ENCODE assay signal across 10 mouse cellular contexts in the genomic region with DNA sequence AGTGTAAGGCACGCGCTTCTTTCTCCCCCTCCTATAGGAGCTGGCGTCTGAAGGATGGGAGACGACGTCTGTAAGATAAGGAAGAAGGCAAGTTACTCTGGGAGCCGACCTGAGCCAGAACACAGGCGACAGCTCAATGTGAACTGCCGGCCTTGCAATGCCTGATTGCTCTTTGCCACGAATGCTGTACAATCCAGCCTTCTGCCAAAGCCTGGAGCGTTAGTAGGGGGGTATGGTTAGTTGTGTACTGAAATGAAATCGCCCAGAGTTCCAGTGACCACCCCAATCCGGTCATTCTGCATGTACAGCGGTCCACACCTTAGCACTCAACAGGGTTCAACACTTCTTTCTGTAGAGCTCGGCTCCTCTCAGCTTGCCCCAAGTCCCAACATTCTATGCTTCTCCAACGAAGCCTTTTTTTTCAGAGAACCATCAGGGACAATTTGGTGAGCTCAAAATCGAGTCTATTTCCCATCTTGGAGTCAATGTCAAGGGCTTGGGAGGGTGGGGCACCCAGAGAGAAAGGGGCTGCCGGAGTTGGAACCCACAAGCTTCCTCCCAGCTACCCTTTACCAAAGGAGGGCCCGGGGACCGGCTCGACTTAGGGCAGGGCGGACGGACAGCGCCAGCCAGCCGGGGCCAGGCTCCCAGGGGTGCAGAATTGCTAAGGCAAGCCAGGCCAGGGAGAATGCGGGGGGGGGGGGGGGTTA. TPM values are rescaled to one million over a fixed set of nuclear protein-coding genes. Genes with fewer than 3 reads are reported as not detected.
DNase-seq lines count a peak whose midpoint lies in the region; ATAC-seq and TF ChIP-seq lines count a peak whose summit lies in the region.
"Had no signal": no experiment of that assay in that cellular context is flagged by ENCODE, and none has a peak within 500 bp of the region (broad histone marks: within the 10 kb centered on the region; RNA-seq: fewer than 3 reads in every experiment).

No protein-coding gene starts in this region.

- no peaks in the 10 kb centered on the region for H3K9me3 ChIP-seq in forebrain, embryonic 10.5 days
- no peaks in the 10 kb centered on the region for H3K9me3 ChIP-seq in forebrain, embryonic 16.5 days (ENCODE audit: control insufficient read depth, low read length)
- H3K9me3 ChIP-seq in kidney, embryonic 15.5 days (replicated peaks): no peaks in the 10 kb centered on the region
- no peaks in the 10 kb centered on the region for H3K9me3 ChIP-seq in limb, embryonic 15.5 days
- no peaks in the 10 kb centered on the region for H3K9me3 ChIP-seq in hindbrain, embryonic 13.5 days

- H3K27me3 ChIP-seq in forebrain, embryonic 10.5 days (ENCODE audit: poor library complexity, severe bottlenecking): peaks cover 100% of the 10 kb centered on the region
- peaks cover 72% of the 10 kb centered on the region for H3K27me3 ChIP-seq in forebrain, embryonic 16.5 days (replicated peaks; ENCODE audit: control insufficient read depth, insufficient read depth, low read length)
- peaks cover 90% of the 10 kb centered on the region for H3K27me3 ChIP-seq in kidney, embryonic 15.5 days
- H3K27me3 ChIP-seq in limb, embryonic 15.5 days: peaks cover 21% of the 10 kb centered on the region
- H3K27me3 ChIP-seq in hindbrain, embryonic 13.5 days: peaks cover 93% of the 10 kb centered on the region

- no peak for TF ChIP-seq CTCF in brain, embryonic 14.5 days (IDR thresholded peaks at IDR 0.05; ENCODE audit: borderline replicate concordance, extremely low read depth, insufficient read depth, insufficient read length)

- no peak overlapping the region for H3K27ac ChIP-seq in forebrain, embryonic 10.5 days
- H3K27ac ChIP-seq in forebrain, embryonic 16.5 days (ENCODE audit: low read length): no peak overlapping the region
- no peak overlapping the region for H3K27ac ChIP-seq in kidney, embryonic 15.5 days
- H3K27ac ChIP-seq in limb, embryonic 15.5 days: peak overlapping the region; percentile 90
- H3K27ac ChIP-seq in hindbrain, embryonic 13.5 days: no peak overlapping the region

- H3K4me2 ChIP-seq in forebrain, embryonic 16.5 days (ENCODE audit: low read length): no peak overlapping the region
- peak overlapping the region; percentile 74 for H3K4me2 ChIP-seq in kidney, embryonic 15.5 days
- peak overlapping the region; percentile 59 for H3K4me2 ChIP-seq in limb, embryonic 15.5 days
- H3K4me2 ChIP-seq in hindbrain, embryonic 13.5 days: no peak overlapping the region

- 1% methylated on average over 25 of the region's 25 CpGs for WGBS in forebrain, embryonic 10.5 days
- 1% methylated on average over 24 of the region's 25 CpGs for WGBS in forebrain, embryonic 16.5 days
- under 1% methylated on average over 24 of the region's 25 CpGs for WGBS in kidney, embryonic 15.5 days
- WGBS in limb, embryonic 15.5 days: 2% methylated on average over 25 of the region's 25 CpGs
- 1% methylated on average over 24 of the region's 25 CpGs for WGBS in hindbrain, embryonic 13.5 days

- peaks cover 11% of the 10 kb centered on the region for H3K4me1 ChIP-seq in forebrain, embryonic 10.5 days
- peaks cover 12% of the 10 kb centered on the region for H3K4me1 ChIP-seq in forebrain, embryonic 16.5 days (replicated peaks; ENCODE audit: control insufficient read depth, insufficient read depth, low read length)
- H3K4me1 ChIP-seq in kidney, embryonic 15.5 days: peaks cover 22% of the 10 kb centered on the region
- H3K4me1 ChIP-seq in limb, embryonic 15.5 days: peaks cover 19% of the 10 kb centered on the region
- H3K4me1 ChIP-seq in hindbrain, embryonic 13.5 days (replicated peaks): peaks cover 3% of the 10 kb centered on the region

- no peaks in the 10 kb centered on the region for H3K36me3 ChIP-seq in forebrain, embryonic 10.5 days (replicated peaks)
- H3K36me3 ChIP-seq in forebrain, embryonic 16.5 days (ENCODE audit: control insufficient read depth, insufficient read depth): no peaks in the 10 kb centered on the region
- H3K36me3 ChIP-seq in kidney, embryonic 15.5 days: no peaks in the 10 kb centered on the region
- H3K36me3 ChIP-seq in limb, embryonic 15.5 days: no peaks in the 10 kb centered on the region
- H3K36me3 ChIP-seq in hindbrain, embryonic 13.5 days: no peaks in the 10 kb centered on the region

- H3K4me3 ChIP-seq in forebrain, embryonic 10.5 days: no peak overlapping the region
- no peak overlapping the region for H3K4me3 ChIP-seq in forebrain, embryonic 16.5 days (replicated peaks; ENCODE audit: low read length)
- peak overlapping the region; percentile 46 for H3K4me3 ChIP-seq in kidney, embryonic 15.5 days (replicated peaks)
- peak overlapping the region; percentile 69 for H3K4me3 ChIP-seq in limb, embryonic 15.5 days
- H3K4me3 ChIP-seq in hindbrain, embryonic 13.5 days: no peak overlapping the region

- H3K9ac ChIP-seq in forebrain, embryonic 16.5 days (replicated peaks; ENCODE audit: low read depth, low read length): no peak overlapping the region
- H3K9ac ChIP-seq in kidney, embryonic 15.5 days: no peak overlapping the region
- H3K9ac ChIP-seq in limb, embryonic 15.5 days: peak overlapping the region; percentile 89
- no peak overlapping the region for H3K9ac ChIP-seq in hindbrain, embryonic 13.5 days
- H3K9ac ChIP-seq: liver, postnatal 0 days had no signal

- peak; percentile 58 for DNase-seq in forebrain, embryonic 10.5 days (ENCODE audit: extremely low spot score, low spot score)
- DNase-seq in kidney, adult 9 months: no peak
- peak; percentile 39 for DNase-seq in brain, embryonic 14.5 days (ENCODE audit: low read depth)
- no peak for DNase-seq in retina, embryonic 14.5 days (ENCODE audit: low spot score)
- DNase-seq: adrenal gland, postnatal 14 days; liver, postnatal 0 days had no signal

- no peak for TF ChIP-seq POLR2A in brain, embryonic 14.5 days (IDR thresholded peaks at IDR 0.05; ENCODE audit: borderline replicate concordance, extremely low read depth, insufficient read depth, insufficient read length, poor library complexity, severe bottlenecking)

- ATAC-seq in forebrain, embryonic 16.5 days: no peak
- 0 out of 2 replicates have a peak, but pooled peaks have one; percentile 28 for ATAC-seq in kidney, embryonic 15.5 days (replicated peaks; ENCODE audit: low FRiP score)
- no peak for ATAC-seq in limb, embryonic 15.5 days (ENCODE audit: insufficient number of reproducible peaks, low FRiP score, low TSS enrichment, low read depth)
- ATAC-seq in hindbrain, embryonic 13.5 days (ENCODE audit: low FRiP score): no peak
- ATAC-seq: liver, postnatal 0 days had no signal

RNA-seq across cellular contexts. Expression of gene Hoxa13, which starts 1.4 kb away (rescaled TPM):
- polyA plus RNA-seq in forebrain, embryonic 10.5 days (2016; fragmentation: Nextera tagmentation; extraction: Ambion mirVana): not detected in 2 replicates
- polyA plus RNA-seq in forebrain, embryonic 16.5 days (2015; fragmentation: Nextera tagmentation; extraction: Ambion mirVana): not detected in 2 replicates
- polyA plus RNA-seq in kidney, embryonic 15.5 days (2015; fragmentation: Nextera tagmentation; extraction: Ambion mirVana): 0.13 and 0.43 TPM in 2 replicates
- polyA plus RNA-seq in brain, embryonic 14.5 days (2012; rRNA removed): 0.10 TPM in 1 of 2 replicates, not detected in the other
- 11.0 and 17.4 TPM in 2 replicates for polyA plus RNA-seq in limb, embryonic 15.5 days (2015; fragmentation: Nextera tagmentation; extraction: Ambion mirVana)
- not detected in 2 replicates for polyA plus RNA-seq in hindbrain, embryonic 13.5 days (2015; fragmentation: Nextera tagmentation; extraction: Ambion mirVana)
- polyA plus RNA-seq: liver, postnatal 0 days had no signal

RNA-seq across cellular contexts. Expression of gene Hoxa11, which starts 13.6 kb away (rescaled TPM):
- not detected in 2 replicates for polyA plus RNA-seq in forebrain, embryonic 10.5 days (2016; fragmentation: Nextera tagmentation; extraction: Ambion mirVana)
- 0.14 TPM in 1 of 2 replicates, not detected in the other for polyA plus RNA-seq in forebrain, embryonic 16.5 days (2015; fragmentation: Nextera tagmentation; extraction: Ambion mirVana)
- 34.3 and 34.8 TPM in 2 replicates for polyA plus RNA-seq in kidney, embryonic 15.5 days (2015; fragmentation: Nextera tagmentation; extraction: Ambion mirVana)
- 0.04 TPM in 1 of 2 replicates, not detected in the other for polyA plus RNA-seq in brain, embryonic 14.5 days (2012; rRNA removed)
- polyA plus RNA-seq in limb, embryonic 15.5 days (2015; fragmentation: Nextera tagmentation; extraction: Ambion mirVana): 23.3 and 33.4 TPM in 2 replicates
- polyA plus RNA-seq in hindbrain, embryonic 13.5 days (2015; fragmentation: Nextera tagmentation; extraction: Ambion mirVana): not detected in 2 replicates
- polyA plus RNA-seq: liver, postnatal 0 days had no signal

RNA-seq across cellular contexts. Expression of gene Hoxa10, which starts 18.6 kb away (rescaled TPM):
- not detected in 2 replicates for polyA plus RNA-seq in forebrain, embryonic 10.5 days (2016; fragmentation: Nextera tagmentation; extraction: Ambion mirVana)
- 0.29 TPM in 1 of 2 replicates, not detected in the other for polyA plus RNA-seq in forebrain, embryonic 16.5 days (2015; fragmentation: Nextera tagmentation; extraction: Ambion mirVana)
- 157 and 172 TPM in 2 replicates for polyA plus RNA-seq in kidney, embryonic 15.5 days (2015; fragmentation: Nextera tagmentation; extraction: Ambion mirVana)
- polyA plus RNA-seq in brain, embryonic 14.5 days (2012; rRNA removed): 0.08 and 0.23 TPM in 2 replicates
- polyA plus RNA-seq in limb, embryonic 15.5 days (2015; fragmentation: Nextera tagmentation; extraction: Ambion mirVana): 86.8 and 108 TPM in 2 replicates
- polyA plus RNA-seq in hindbrain, embryonic 13.5 days (2015; fragmentation: Nextera tagmentation; extraction: Ambion mirVana): 0.22 TPM in 1 of 2 replicates, not detected in the other
- polyA plus RNA-seq: liver, postnatal 0 days had no signal

RNA-seq across cellular contexts. Expression of gene Hoxa9, which starts 28.3 kb away (rescaled TPM):
- not detected in 2 replicates for polyA plus RNA-seq in forebrain, embryonic 10.5 days (2016; fragmentation: Nextera tagmentation; extraction: Ambion mirVana)
- 0.30 TPM in 1 of 2 replicates, not detected in the other for polyA plus RNA-seq in forebrain, embryonic 16.5 days (2015; fragmentation: Nextera tagmentation; extraction: Ambion mirVana)
- polyA plus RNA-seq in kidney, embryonic 15.5 days (2015; fragmentation: Nextera tagmentation; extraction: Ambion mirVana): 53.4 and 65.1 TPM in 2 replicates
- 0.10 TPM in 1 of 2 replicates, not detected in the other for polyA plus RNA-seq in brain, embryonic 14.5 days (2012; rRNA removed)
- 30.8 and 34.0 TPM in 2 replicates for polyA plus RNA-seq in limb, embryonic 15.5 days (2015; fragmentation: Nextera tagmentation; extraction: Ambion mirVana)
- polyA plus RNA-seq in hindbrain, embryonic 13.5 days (2015; fragmentation: Nextera tagmentation; extraction: Ambion mirVana): 0.72 and 1.3 TPM in 2 replicates

RNA-seq across cellular contexts. Expression of gene Hoxa7, which starts 37.6 kb away (rescaled TPM):
- polyA plus RNA-seq in forebrain, embryonic 10.5 days (2016; fragmentation: Nextera tagmentation; extraction: Ambion mirVana): not detected in 2 replicates
- not detected in 2 replicates for polyA plus RNA-seq in forebrain, embryonic 16.5 days (2015; fragmentation: Nextera tagmentation; extraction: Ambion mirVana)
- 26.7 and 27.2 TPM in 2 replicates for polyA plus RNA-seq in kidney, embryonic 15.5 days (2015; fragmentation: Nextera tagmentation; extraction: Ambion mirVana)
- 0.05 and 0.10 TPM in 2 replicates for polyA plus RNA-seq in brain, embryonic 14.5 days (2012; rRNA removed)
- 12.0 and 12.9 TPM in 2 replicates for polyA plus RNA-seq in limb, embryonic 15.5 days (2015; fragmentation: Nextera tagmentation; extraction: Ambion mirVana)
- 7.4 and 14.9 TPM in 2 replicates for polyA plus RNA-seq in hindbrain, embryonic 13.5 days (2015; fragmentation: Nextera tagmentation; extraction: Ambion mirVana)

Comparison
In these comparisons a context has a peak if more than half of its experiments do, and no peak if none do; other contexts are left out.
1. DNase-seq: peak in forebrain, embryonic 10.5 days (single experiment) and brain, embryonic 14.5 days (single experiment); none in kidney, adult 9 months (single experiment) and retina, embryonic 14.5 days (single experiment).
2. H3K4me3 ChIP-seq: peak in kidney, embryonic 15.5 days (single experiment) and limb, embryonic 15.5 days (single experiment); none in forebrain, embryonic 10.5 days (single experiment), forebrain, embryonic 16.5 days (single experiment) and hindbrain, embryonic 13.5 days (single experiment).
3. H3K4me2 ChIP-seq: peak in kidney, embryonic 15.5 days (single experiment) and limb, embryonic 15.5 days (single experiment); none in forebrain, embryonic 16.5 days (single experiment) and hindbrain, embryonic 13.5 days (single experiment).
4. RNA of gene Hoxa11, which starts 13.6 kb away (polyA plus RNA-seq): 34.3 to 34.8 TPM in kidney, embryonic 15.5 days and 23.3 to 33.4 TPM in limb, embryonic 15.5 days; not detected in forebrain, embryonic 10.5 days, 0.14 TPM in forebrain, embryonic 16.5 days, 0.04 TPM in brain, embryonic 14.5 days and not detected in hindbrain, embryonic 13.5 days; every median in the first group is over 10 times any median in the second.
5. RNA of gene Hoxa10, which starts 18.6 kb away (polyA plus RNA-seq): 157 to 172 TPM in kidney, embryonic 15.5 days and 86.8 to 108 TPM in limb, embryonic 15.5 days; 0.22 TPM in hindbrain, embryonic 13.5 days, 0.08 to 0.23 TPM in brain, embryonic 14.5 days, not detected in forebrain, embryonic 10.5 days and 0.29 TPM in forebrain, embryonic 16.5 days; every median in the first group is over 10 times any median in the second.